Mouse (Mus musculus): ENCODE results near the gene Pex5. TPM values are rescaled to one million over a fixed set of nuclear protein-coding genes. Genes with fewer than 3 reads are reported as not detected.

The Pex5 gene
- polyA plus RNA-seq, 3 experiments from 2014 or later = 7.0 to 10.1 (median 9.3) TPM

- ATAC-seq = no peak
Measured at GRCm38 (mm10) chr6:124353246-124353645, 61.6 kb downstream of the Pex5 start.

Other genes starting within 250 kb of the Pex5 start
- not detected for gene Vmn2r27, start 183.2 kb downstream of the Pex5 start, polyA plus RNA-seq (2017; shearing (Covaris generic))
- not detected for gene Cd163, start 110.4 kb downstream of the Pex5 start, polyA plus RNA-seq (2017; shearing (Covaris generic))
- gene Clstn3, start 49.7 kb upstream of the Pex5 start, polyA plus RNA-seq (2017; shearing (Covaris generic)) = not detected
- not detected for gene C1rl, start 78.0 kb upstream of the Pex5 start, polyA plus RNA-seq (2017; shearing (Covaris generic))
- gene C1ra, start 97.3 kb upstream of the Pex5 start, polyA plus RNA-seq (2017; shearing (Covaris generic)) = under 1 TPM; 0.19 to 0.44 (median 0.43) TPM
- gene C1s1, start 127.3 kb upstream of the Pex5 start, polyA plus RNA-seq (2017; shearing (Covaris generic)) = not detected
- not detected for gene C1rb, start 155.2 kb upstream of the Pex5 start, polyA plus RNA-seq (2017; shearing (Covaris generic))
- gene C1s2, start 221.0 kb upstream of the Pex5 start, polyA plus RNA-seq (2017; shearing (Covaris generic)) = not detected
- 10 to 100 TPM; 20.3 to 27.2 (median 24.9) TPM for gene Lpcat3, start 248.0 kb upstream of the Pex5 start, polyA plus RNA-seq (2017; shearing (Covaris generic))

All from inflammation-experienced regulatory T-cells, adult 6 months (primary cell).